Mouse (Mus musculus): Measurements from ENCODE around the gene Gdf1.

Gene Gdf1

GRCm38 (mm10) chr8:70330741-70331364 lies 1.2 kb downstream of the Gdf1 start:
- no peak for DNase-seq (ENCODE audit: low read depth, low spot score)

GRCm38 (mm10) chr8:70331526-70331925 lies 1.9 kb downstream of the Gdf1 start:
- no peak for DNase-seq (ENCODE audit: low read depth, low spot score)

- no peak for DNase-seq (ENCODE audit: low read depth, low spot score)
Observed at GRCm38 (mm10) chr8:70332070-70332877, 2.7 kb downstream of the Gdf1 start.

- no peak for DNase-seq (ENCODE audit: low read depth, low spot score)
Observed at GRCm38 (mm10) chr8:70332878-70333202, 3.2 kb downstream of the Gdf1 start.

GRCm38 (mm10) chr8:70338931-70339330 lies 9.3 kb downstream of the Gdf1 start:
- no peak for DNase-seq (ENCODE audit: low read depth, low spot score)

GRCm38 (mm10) chr8:70340659-70341058 lies 11.0 kb downstream of the Gdf1 start:
- no peak for DNase-seq (ENCODE audit: low read depth, low spot score)

- no peak for DNase-seq (ENCODE audit: low read depth, low spot score)
Observed at GRCm38 (mm10) chr8:70342007-70342406, 12.4 kb downstream of the Gdf1 start.

GRCm38 (mm10) chr8:70343076-70343475 lies 13.5 kb downstream of the Gdf1 start:
- DNase-seq (ENCODE audit: low read depth, low spot score), result no peak

- DNase-seq (ENCODE audit: low read depth, low spot score), result no peak
Observed at GRCm38 (mm10) chr8:70343696-70344095, 14.1 kb downstream of the Gdf1 start.

- no peak for DNase-seq (ENCODE audit: low read depth, low spot score)
Observed at GRCm38 (mm10) chr8:70344279-70344678, 14.7 kb downstream of the Gdf1 start.

- DNase-seq (ENCODE audit: low read depth, low spot score), result no peak
Observed at GRCm38 (mm10) chr8:70347443-70347842, 17.8 kb downstream of the Gdf1 start.

GRCm38 (mm10) chr8:70347860-70348420 lies 18.3 kb downstream of the Gdf1 start:
- DNase-seq (ENCODE audit: low read depth, low spot score), result no peak

- DNase-seq (ENCODE audit: low read depth, low spot score), result no peak
Observed at GRCm38 (mm10) chr8:70351035-70351999, 21.7 kb downstream of the Gdf1 start.

- no peak for DNase-seq (ENCODE audit: low read depth, low spot score)
Observed at GRCm38 (mm10) chr8:70352000-70352384, 22.4 kb downstream of the Gdf1 start.

GRCm38 (mm10) chr8:70352657-70353151 lies 23.1 kb downstream of the Gdf1 start:
- DNase-seq (ENCODE audit: low read depth, low spot score), result no peak

- DNase-seq (ENCODE audit: low read depth, low spot score), result peak; percentile 99
Observed at GRCm38 (mm10) chr8:70353194-70353817, 23.7 kb downstream of the Gdf1 start, which contains the start of gene Upf1. Gene Upf1 (minus strand): TSS chr8:70353278.

- DNase-seq (ENCODE audit: low read depth, low spot score), result no peak
Observed at GRCm38 (mm10) chr8:70354004-70354403, 24.4 kb downstream of the Gdf1 start.

GRCm38 (mm10) chr8:70356111-70356510 lies 26.5 kb downstream of the Gdf1 start:
- no peak for DNase-seq (ENCODE audit: low read depth, low spot score)

GRCm38 (mm10) chr8:70359411-70359810 lies 29.8 kb downstream of the Gdf1 start:
- DNase-seq (ENCODE audit: low read depth, low spot score), result no peak

GRCm38 (mm10) chr8:70360769-70361168 lies 31.2 kb downstream of the Gdf1 start:
- no peak for DNase-seq (ENCODE audit: low read depth, low spot score)

- DNase-seq (ENCODE audit: low read depth, low spot score), result no peak
Observed at GRCm38 (mm10) chr8:70361484-70362032, 31.9 kb downstream of the Gdf1 start.

Data from c-Kit-negative CD71-positive TER-119-positive erythroid progenitor cells, embryonic 14.5 days (primary cell).